Mouse (Mus musculus) right cerebral cortex, postnatal 4 days (tissue): ENCODE data around the gene Pigp.
A peak's percentile ranks its signal among the peaks of the same experiment; 100 is the strongest.

Source experiments
- DNase-seq: peaks from one replicate; pipeline ENCODE4 v3.0.0-alpha.2; 2022

The Pigp gene

DNA sequence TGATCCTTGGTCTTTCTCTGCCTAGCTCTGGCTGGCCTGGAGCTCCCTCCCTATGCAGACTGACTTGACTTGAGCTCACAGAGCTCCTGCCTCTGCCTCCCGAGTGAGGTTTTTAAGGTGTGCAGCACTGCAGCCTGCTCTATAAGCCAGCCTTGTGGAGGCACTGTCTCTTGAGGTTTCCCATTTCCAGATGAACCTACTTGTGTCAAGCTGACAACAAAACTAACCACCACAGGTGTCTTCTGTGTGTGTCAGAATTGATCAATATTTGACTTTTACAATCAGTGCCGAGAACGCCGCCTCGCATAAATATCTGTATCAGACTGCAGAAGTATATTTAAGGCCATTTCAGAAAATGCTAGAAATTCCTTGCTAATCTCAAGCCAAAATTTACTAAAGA is 57.0 kb downstream of the Pigp start:
- DNase-seq, result no peak

DNA sequence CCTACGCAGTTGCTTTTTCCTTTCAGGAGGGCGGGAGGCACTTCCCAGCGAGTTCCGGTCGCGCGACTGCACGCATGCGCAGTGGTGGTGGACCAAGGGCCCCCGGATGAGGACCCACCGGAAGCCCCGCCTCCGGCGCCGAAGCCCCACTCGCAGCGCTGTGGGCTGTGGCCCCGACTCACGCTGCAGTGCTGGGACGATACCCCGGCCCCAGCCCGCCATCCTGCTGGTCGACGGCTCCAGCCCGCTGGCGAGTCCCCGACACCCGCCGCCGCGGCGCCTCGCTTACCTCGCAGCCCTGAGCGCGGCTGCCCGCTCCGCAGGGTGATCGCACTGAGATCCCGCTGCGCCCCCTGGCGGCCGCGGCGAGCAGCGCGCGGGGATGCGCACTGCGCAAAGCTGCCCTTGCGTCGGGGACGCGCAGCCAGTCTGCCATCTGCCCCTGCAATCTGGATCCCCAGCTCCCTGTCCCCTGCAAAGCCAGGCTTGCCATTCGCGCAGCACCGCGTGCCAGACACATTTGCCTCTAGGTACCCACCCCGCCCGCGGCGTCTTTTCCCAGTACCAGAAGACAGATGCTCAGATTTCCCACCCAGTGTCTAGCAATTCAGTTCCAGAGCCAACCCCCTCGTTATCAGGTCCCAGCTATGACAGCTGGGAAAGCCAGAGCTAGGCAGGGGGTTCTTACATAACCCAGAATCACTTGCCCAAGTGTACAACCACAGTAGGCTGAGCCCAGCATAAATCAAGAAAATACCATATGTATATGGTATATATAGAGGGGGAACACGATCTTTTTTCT is 58.2 kb downstream of the Pigp start, which contains the start of gene Hlcs:
TSS of gene Hlcs (minus strand) at position 343 of the 802 bp plus-strand sequence.
- peak; percentile 99 for DNase-seq

DNA sequence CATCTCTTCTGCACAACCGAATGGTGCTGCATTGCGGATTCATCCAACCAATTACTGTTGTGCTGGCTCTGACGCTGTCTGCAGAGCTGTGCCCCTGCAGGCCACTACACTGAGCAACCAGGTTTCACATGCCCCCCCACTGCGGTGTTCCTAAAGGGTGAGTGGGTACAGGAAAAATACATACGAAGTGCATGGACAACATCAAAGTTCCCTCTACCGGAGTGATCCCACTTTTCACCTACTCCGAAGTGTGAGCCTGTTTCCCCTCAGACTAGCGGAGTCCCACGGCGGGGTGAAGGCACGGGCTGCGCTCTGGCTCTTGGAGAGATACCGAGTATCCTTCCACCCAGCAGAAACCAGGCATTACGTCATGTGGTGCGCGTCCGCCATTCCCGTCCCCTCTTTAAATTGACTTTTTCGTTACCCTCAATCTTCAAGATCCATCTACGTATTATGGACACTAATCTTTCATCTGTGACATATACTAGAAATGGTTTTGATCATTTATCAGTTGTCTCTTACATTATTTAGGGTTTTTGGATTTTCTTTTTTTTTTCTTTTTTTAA is 58.9 kb downstream of the Pigp start:
- DNase-seq, result peak; percentile 76

DNA sequence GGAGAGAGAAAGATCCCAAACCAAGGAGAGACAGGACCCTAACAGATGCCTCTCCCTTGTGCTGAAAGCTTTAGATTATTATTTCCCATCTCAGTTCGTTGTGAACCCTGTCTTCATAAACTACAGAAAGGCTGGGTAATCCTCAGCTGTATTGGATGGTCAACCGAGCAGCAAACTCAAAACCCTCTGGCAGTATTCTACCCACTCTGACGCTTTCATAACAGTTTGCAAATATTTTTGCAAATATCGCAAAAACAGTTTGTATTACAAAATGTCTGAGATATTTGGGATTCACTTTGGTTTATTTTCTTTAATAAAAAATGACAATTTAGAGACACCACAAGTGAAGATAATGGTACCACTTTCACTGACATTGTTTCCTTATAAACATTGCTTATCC is 59.7 kb downstream of the Pigp start:
- DNase-seq, result no peak

DNA sequence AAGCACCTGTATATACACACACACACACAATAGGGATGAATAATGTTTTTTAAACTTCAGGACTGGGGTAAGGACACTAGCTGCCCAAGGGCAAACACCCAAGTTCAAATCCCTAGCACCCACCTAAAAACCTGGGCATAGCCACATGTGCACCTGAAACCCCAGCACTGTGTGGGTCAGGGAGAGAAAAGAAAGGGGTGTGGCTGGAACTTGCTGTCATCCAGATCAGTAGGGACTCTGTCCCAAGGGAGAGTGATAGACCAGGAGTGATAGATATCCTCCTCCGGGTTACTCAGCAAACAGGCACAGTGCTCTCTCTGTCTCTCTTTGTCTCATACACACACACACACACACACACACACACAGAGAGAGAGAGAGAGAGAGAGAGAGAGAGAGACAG is 60.2 kb downstream of the Pigp start:
- no peak for DNase-seq

DNA sequence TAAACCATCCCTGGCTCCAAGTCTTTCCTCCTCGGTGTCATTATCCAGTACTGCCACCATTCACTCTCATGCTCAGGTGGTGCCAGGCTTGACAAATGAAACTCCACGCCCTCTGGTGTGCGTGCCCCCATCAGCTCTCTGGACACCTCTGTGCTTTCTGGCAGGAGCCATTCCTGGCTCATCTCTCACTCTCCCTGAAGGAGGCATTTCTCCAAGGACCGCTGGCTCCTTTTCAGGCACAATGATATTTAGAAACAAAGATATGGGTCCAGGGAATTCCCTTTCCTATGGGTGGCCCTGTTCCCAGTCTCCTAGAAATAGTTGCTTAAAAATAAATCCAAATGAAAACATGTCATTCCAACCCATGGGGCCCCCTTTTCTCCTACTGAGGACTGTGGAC is 62.6 kb downstream of the Pigp start:
- DNase-seq, result no peak
